Comparison of ENCODE assay signal across 23 mouse cellular contexts in genomic region chr7:65389539-65389938, GRCm38 (mm10).
DNase-seq lines count a peak whose midpoint lies in the region; TF ChIP-seq lines count a peak whose summit lies in the region.
"Had no signal": no experiment of that assay in that cellular context is flagged by ENCODE, and none has a peak within 500 bp of the region (broad histone marks: within the 10 kb centered on the region; RNA-seq: fewer than 3 reads in every experiment).

No protein-coding gene starts in this region.

- H3K4me3 ChIP-seq in cerebellum, adult 2 months (replicated peaks; ENCODE audit: insufficient read depth, low read depth, low read length): no peak overlapping the region
- no peak overlapping the region for H3K4me3 ChIP-seq in layer of hippocampus, adult 2 months
- H3K4me3 ChIP-seq: embryonic facial prominence, embryonic 13.5 days; embryonic facial prominence, embryonic 15.5 days; erythroblast, embryonic 14.5 days; forebrain, embryonic 10.5 days; forebrain, embryonic 12.5 days had no signal

- 86% methylated on average over 7 of the region's 7 CpGs for WGBS in cerebellum, adult 2 months

- no peak for DNase-seq in cerebellum, adult 2 months
- DNase-seq in cerebellum, postnatal 4 days (ENCODE audit: low spot score in 2 of 2): no peak
- peak; percentile 61 for DNase-seq in heart, adult 11 months
- DNase-seq in heart, adult 18-20 months: no peak
- DNase-seq in layer of hippocampus, adult 2 months (ENCODE audit: low spot score in 2 of 2): no peak
- no peak for DNase-seq in layer of hippocampus, adult 9-10 months (ENCODE audit: low spot score)
- DNase-seq in brain, adult 2 months (ENCODE audit: low read depth, low spot score): peak; percentile 53
- DNase-seq: adrenal gland, adult 8-10 months; adrenal gland, postnatal 14 days; adrenal gland, postnatal 36 days; B cell, adult 2 months; cerebellum, adult 11 months; cerebellum, adult 18-20 months; cerebellum, adult 9-10 months; cerebellum, postnatal 10 days; cerebellum, postnatal 25 days; embryo, embryonic 11 days had no signal

- H3K27me3 ChIP-seq in cerebellum, adult 2 months (ENCODE audit: control insufficient read depth, insufficient read depth, low read length): no peaks in the 10 kb centered on the region
- H3K27me3 ChIP-seq: embryonic facial prominence, embryonic 13.5 days; embryonic facial prominence, embryonic 15.5 days; forebrain, embryonic 12.5 days; Patski had no signal

- no peak for TF ChIP-seq POLR2A in cerebellum, adult 2 months (IDR thresholded peaks at IDR 0.05; ENCODE audit: borderline replicate concordance, insufficient read depth, low read length)

- no peaks in the 10 kb centered on the region; the same call in 1 of the 2 replicates for H3K4me1 ChIP-seq in cerebellum, adult 2 months (ENCODE audit: control insufficient read depth, insufficient read depth, low read length)

- H3K27ac ChIP-seq in cerebellum, adult 2 months (ENCODE audit: insufficient read depth, low read length): 0 out of 2 replicates have a peak overlapping the region, but pooled peaks have one; percentile 11
- peak overlapping the region; percentile 89; the same call in 1 of the 2 replicates for H3K27ac ChIP-seq in layer of hippocampus, adult 2 months
- H3K27ac ChIP-seq: embryonic facial prominence, embryonic 13.5 days; embryonic facial prominence, embryonic 15.5 days; forebrain, embryonic 10.5 days; forebrain, embryonic 12.5 days had no signal

- TF ChIP-seq CTCF in cerebellum, adult 2 months (IDR thresholded peaks at IDR 0.05; ENCODE audit: borderline replicate concordance, insufficient read depth, low read depth, low read length): no peak
- TF ChIP-seq CTCF in layer of hippocampus, adult 2 months (conservative IDR thresholded peaks at IDR 0.05): no peak

Comparison
In these comparisons a context has a peak if more than half of its experiments do, and no peak if none do; other contexts are left out.
1. DNase-seq: peak in heart, adult 11 months (single experiment) and brain, adult 2 months (single experiment); none in cerebellum, adult 2 months (0 of 2), cerebellum, postnatal 4 days (0 of 2), heart, adult 18-20 months (0 of 2), layer of hippocampus, adult 2 months (0 of 2) and layer of hippocampus, adult 9-10 months (single experiment).